Mouse (Mus musculus): ENCODE results near the gene Pik3ca. TPM values are rescaled to one million over a fixed set of nuclear protein-coding genes. Genes with fewer than 3 reads are reported as not detected.

The Pik3ca gene
- polyA plus RNA-seq, 1 experiment from 2014 or later = 17.3 TPM

- Histone ChIP-seq H3K9me3 (ENCODE audit: low read depth, low read length) (no peaks in the 10 kb centered on the region), H3K4me3 (ENCODE audit: low read depth, low read length) (peak overlapping the region; percentile 81), H3K27me3 (ENCODE audit: insufficient read depth, low read length) (no peaks in the 10 kb centered on the region; the same call in 1 of the 2 replicates), H3K27ac (ENCODE audit: low read depth) (no peak overlapping the region), H3K36me3 (ENCODE audit: insufficient read depth) (no peaks in the 10 kb centered on the region), H3K9ac (no peak overlapping the region), H3K4me1 (ENCODE audit: insufficient read depth) (peaks cover 6% of the 10 kb centered on the region; the same call in 1 of the 2 replicates), H3K4me2 (peak overlapping the region; percentile 89)
- no peak for TF ChIP-seq CTCF (IDR thresholded peaks at IDR 0.05; ENCODE audit: low read depth)
- ATAC-seq (ENCODE audit: insufficient read depth) (peak; percentile 53; the same call in 1 of the 2 replicates), DNase-seq (no peak)
- 58% methylated on average over 17 of the region's 17 CpGs for WGBS
Observed at GRCm38 (mm10) chr3:32366246-32366734, 31.2 kb upstream of the Pik3ca start.

- TF ChIP-seq CTCF (IDR thresholded peaks at IDR 0.05; ENCODE audit: low read depth) = no peak
- DNase-seq (no peak), ATAC-seq (ENCODE audit: insufficient read depth) (no peak)
Observed at GRCm38 (mm10) chr3:32367516-32367915, 30.0 kb upstream of the Pik3ca start.

GRCm38 (mm10) chr3:32371957-32372356 lies 25.5 kb upstream of the Pik3ca start:
- Histone ChIP-seq H3K27me3 (ENCODE audit: insufficient read depth, low read length) (no peaks in the 10 kb centered on the region; the same call in 1 of the 2 replicates), H3K27ac (ENCODE audit: low read depth) (no peak overlapping the region), H3K4me1 (ENCODE audit: insufficient read depth) (no peaks in the 10 kb centered on the region), H3K36me3 (ENCODE audit: insufficient read depth) (no peaks in the 10 kb centered on the region), H3K4me3 (ENCODE audit: low read depth, low read length) (no peak overlapping the region), H3K9me3 (ENCODE audit: low read depth, low read length) (no peaks in the 10 kb centered on the region), H3K9ac (no peak overlapping the region), H3K4me2 (no peak overlapping the region)
- ATAC-seq (ENCODE audit: insufficient read depth) (no peak), DNase-seq (no peak)
- WGBS = 71% methylated on average over 7 of the region's 7 CpGs
- TF ChIP-seq CTCF (IDR thresholded peaks at IDR 0.05; ENCODE audit: low read depth) = no peak

More at GRCm38 (mm10) chr3:32367516-32367915, 30.0 kb upstream of the Pik3ca start:
- no peak overlapping the region for H3K4me3 ChIP-seq (ENCODE audit: low read depth, low read length)
- no peak overlapping the region for H3K9ac ChIP-seq
- H3K4me1 ChIP-seq (ENCODE audit: insufficient read depth) = peaks cover 5% of the 10 kb centered on the region; the same call in 1 of the 2 replicates
- WGBS = 75% methylated on average over 1 of the region's 1 CpGs
- H3K27me3 ChIP-seq (ENCODE audit: insufficient read depth, low read length) = no peaks in the 10 kb centered on the region; the same call in 1 of the 2 replicates
- H3K9me3 ChIP-seq (ENCODE audit: low read depth, low read length) = no peaks in the 10 kb centered on the region
- no peak overlapping the region for H3K27ac ChIP-seq (ENCODE audit: low read depth)
- no peaks in the 10 kb centered on the region for H3K36me3 ChIP-seq (ENCODE audit: insufficient read depth)
- no peak overlapping the region for H3K4me2 ChIP-seq

GRCm38 (mm10) chr3:32372470-32372869 lies 25.0 kb upstream of the Pik3ca start:
- TF ChIP-seq CTCF (IDR thresholded peaks at IDR 0.05; ENCODE audit: low read depth) = no peak
- Histone ChIP-seq H3K27me3 (ENCODE audit: insufficient read depth, low read length) (no peaks in the 10 kb centered on the region), H3K36me3 (ENCODE audit: insufficient read depth) (no peaks in the 10 kb centered on the region), H3K4me1 (ENCODE audit: insufficient read depth) (no peaks in the 10 kb centered on the region), H3K4me2 (no peak overlapping the region), H3K9ac (no peak overlapping the region), H3K4me3 (ENCODE audit: low read depth, low read length) (no peak overlapping the region), H3K27ac (ENCODE audit: low read depth) (no peak overlapping the region), H3K9me3 (ENCODE audit: low read depth, low read length) (no peaks in the 10 kb centered on the region)
- DNase-seq = no peak
- 85% methylated on average over 8 of the region's 8 CpGs for WGBS
- ATAC-seq (ENCODE audit: insufficient read depth) = no peak

GRCm38 (mm10) chr3:32373236-32373635 lies 24.2 kb upstream of the Pik3ca start:
- DNase-seq (no peak), ATAC-seq (ENCODE audit: insufficient read depth) (no peak)
- Histone ChIP-seq H3K27ac (ENCODE audit: low read depth) (no peak overlapping the region), H3K36me3 (ENCODE audit: insufficient read depth) (no peaks in the 10 kb centered on the region), H3K4me2 (no peak overlapping the region), H3K4me1 (ENCODE audit: insufficient read depth) (no peaks in the 10 kb centered on the region), H3K27me3 (ENCODE audit: insufficient read depth, low read length) (no peaks in the 10 kb centered on the region), H3K9ac (no peak overlapping the region), H3K9me3 (ENCODE audit: low read depth, low read length) (no peaks in the 10 kb centered on the region), H3K4me3 (ENCODE audit: low read depth, low read length) (no peak overlapping the region)
- 82% methylated on average over 6 of the region's 6 CpGs for whole genome bisulfite sequencing
- no peak for TF ChIP-seq CTCF (IDR thresholded peaks at IDR 0.05; ENCODE audit: low read depth)

- peak; percentile 53 for DNase-seq
Observed at GRCm38 (mm10) chr3:32379891-32380290, 17.6 kb upstream of the Pik3ca start.

GRCm38 (mm10) chr3:32381556-32381955 lies 15.9 kb upstream of the Pik3ca start:
- no peak overlapping the region for H3K27ac ChIP-seq (ENCODE audit: low read depth)
- WGBS = 62% methylated on average over 3 of the region's 3 CpGs
- ATAC-seq (ENCODE audit: insufficient read depth) (no peak), DNase-seq (no peak)
- no peaks in the 10 kb centered on the region for H3K36me3 ChIP-seq (ENCODE audit: insufficient read depth)
- H3K9ac ChIP-seq = no peak overlapping the region
- H3K4me1 ChIP-seq (ENCODE audit: insufficient read depth) = no peaks in the 10 kb centered on the region
- TF ChIP-seq CTCF (IDR thresholded peaks at IDR 0.05; ENCODE audit: low read depth) = no peak
- no peaks in the 10 kb centered on the region for H3K27me3 ChIP-seq (ENCODE audit: insufficient read depth, low read length)
- no peaks in the 10 kb centered on the region for H3K9me3 ChIP-seq (ENCODE audit: low read depth, low read length)
- no peak overlapping the region for H3K4me3 ChIP-seq (ENCODE audit: low read depth, low read length)
- H3K4me2 ChIP-seq = no peak overlapping the region

More at GRCm38 (mm10) chr3:32379891-32380290, 17.6 kb upstream of the Pik3ca start:
- H3K4me1 ChIP-seq (ENCODE audit: insufficient read depth) = no peaks in the 10 kb centered on the region
- H3K27me3 ChIP-seq (ENCODE audit: insufficient read depth, low read length) = no peaks in the 10 kb centered on the region
- ATAC-seq (ENCODE audit: insufficient read depth) = no peak
- no peaks in the 10 kb centered on the region for H3K9me3 ChIP-seq (ENCODE audit: low read depth, low read length)
- peak; percentile 61 for TF ChIP-seq CTCF (IDR thresholded peaks at IDR 0.05; ENCODE audit: low read depth)
- WGBS = 28% methylated on average over 2 of the region's 2 CpGs
- no peak overlapping the region for H3K27ac ChIP-seq (ENCODE audit: low read depth)
- no peak overlapping the region for H3K4me3 ChIP-seq (ENCODE audit: low read depth, low read length)
- no peak overlapping the region for H3K9ac ChIP-seq
- H3K36me3 ChIP-seq (ENCODE audit: insufficient read depth) = no peaks in the 10 kb centered on the region
- no peak overlapping the region for H3K4me2 ChIP-seq

Measured in lung, embryonic 14.5 days (tissue).